Mouse (Mus musculus): ENCODE results near the gene Trim41.
"Not testable (repeated sequence)": the region's sequence is repeated elsewhere in the genome, so short reads cannot be mapped to it uniquely, and the experiment has no call there.

The Trim41 gene

GRCm38 (mm10) chr11:48816281-48816781 lies 822 bp downstream of the Trim41 start:
- peak; percentile 44 for DNase-seq (ENCODE audit: low read depth)

- DNase-seq (ENCODE audit: low read depth) = no peak
Observed at GRCm38 (mm10) chr11:48815851-48816250, 1.3 kb downstream of the Trim41 start.

DNA sequence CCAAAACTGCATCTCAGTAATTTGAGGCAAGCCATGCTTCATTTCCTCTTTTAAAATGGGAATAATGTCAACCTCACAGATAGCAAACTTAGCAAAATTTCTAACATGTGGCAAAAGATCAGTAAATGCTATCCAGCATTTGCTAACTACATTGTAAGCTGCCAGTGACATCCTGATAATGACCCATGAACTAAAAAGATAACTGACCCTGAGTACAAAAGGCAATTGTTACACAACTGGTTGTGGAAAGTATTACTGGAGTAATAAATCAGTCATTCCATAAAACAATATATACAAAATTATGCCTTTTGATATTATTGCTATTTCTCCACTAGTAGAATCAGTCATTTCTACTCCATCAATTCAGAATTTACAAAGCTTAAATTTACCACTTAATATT lies 3.4 kb downstream of the Trim41 start:
- no peak for DNase-seq (ENCODE audit: low read depth)

DNA sequence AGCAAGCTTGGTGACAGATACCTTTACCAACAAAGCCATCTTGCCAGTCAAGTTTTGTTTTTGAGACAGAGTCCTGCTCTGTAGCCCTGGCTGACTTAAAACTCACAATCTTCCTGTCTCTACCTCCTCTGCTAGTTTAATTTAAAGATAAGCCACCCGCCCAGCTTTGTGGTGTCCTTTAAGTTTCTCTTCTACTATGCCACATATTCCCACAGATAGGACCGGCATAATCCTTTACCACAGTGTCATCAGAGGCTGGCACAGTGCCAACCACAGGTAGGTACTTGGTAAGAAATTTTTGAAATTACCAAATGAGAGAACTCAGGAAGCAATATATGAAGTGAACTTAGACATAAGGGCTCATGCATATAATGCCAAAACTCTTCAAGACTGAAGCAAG lies 7.0 kb downstream of the Trim41 start:
- no peak for DNase-seq (ENCODE audit: low read depth)

DNA sequence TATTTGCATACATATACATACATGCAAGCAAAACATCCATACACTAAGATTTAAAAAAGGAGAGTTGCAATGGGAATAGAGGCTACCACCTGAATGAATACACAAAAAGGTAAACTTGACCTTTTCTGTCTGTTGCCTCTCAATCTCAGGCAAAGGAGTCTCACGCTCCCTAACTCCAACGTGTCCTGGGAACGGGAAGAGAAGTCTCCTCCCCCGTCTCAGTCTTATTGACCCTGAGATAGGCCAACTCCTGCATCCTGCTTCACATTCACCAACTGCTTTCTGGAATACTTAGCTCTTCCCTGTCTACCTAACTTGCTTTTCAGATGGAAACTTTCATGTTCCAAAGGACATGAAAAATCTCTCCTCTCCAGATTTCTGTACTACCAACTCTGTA lies 7.7 kb downstream of the Trim41 start:
- no peak for DNase-seq (ENCODE audit: low read depth)

DNA sequence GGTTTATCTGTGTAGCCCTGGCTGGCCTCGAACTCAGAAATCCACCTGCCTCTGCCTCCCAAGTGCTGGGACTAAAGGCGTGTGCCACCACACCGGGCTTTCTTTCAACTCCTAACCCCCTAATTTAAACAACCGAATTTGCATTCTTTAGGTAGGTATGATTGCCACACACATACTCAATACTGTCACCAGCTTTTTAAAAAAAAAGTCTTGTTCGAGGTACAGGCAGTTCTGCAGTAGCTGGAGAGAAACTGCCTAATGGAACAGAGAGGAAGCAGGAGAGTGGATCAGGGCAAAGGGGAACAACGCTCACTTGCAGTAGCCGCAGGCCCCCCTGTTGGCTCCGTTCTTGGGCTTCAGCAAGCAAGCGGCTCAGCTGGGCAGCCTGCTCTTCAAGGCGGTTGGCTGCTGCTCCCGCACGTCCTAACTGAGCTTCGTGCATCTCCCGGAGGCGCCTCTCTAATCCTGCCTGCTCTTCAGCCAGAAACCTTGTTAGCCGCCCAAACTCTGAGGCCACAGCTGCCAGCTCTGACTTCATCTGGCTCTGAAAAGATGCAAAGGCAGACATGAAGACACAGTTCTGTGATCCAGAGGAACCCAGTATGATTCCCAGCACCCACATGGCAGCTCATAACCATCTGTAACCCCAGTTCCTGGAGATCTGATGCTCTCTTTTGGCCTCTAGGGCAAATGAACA lies 8.3 kb downstream of the Trim41 start:
- no peak for DNase-seq (ENCODE audit: low read depth)

DNA sequence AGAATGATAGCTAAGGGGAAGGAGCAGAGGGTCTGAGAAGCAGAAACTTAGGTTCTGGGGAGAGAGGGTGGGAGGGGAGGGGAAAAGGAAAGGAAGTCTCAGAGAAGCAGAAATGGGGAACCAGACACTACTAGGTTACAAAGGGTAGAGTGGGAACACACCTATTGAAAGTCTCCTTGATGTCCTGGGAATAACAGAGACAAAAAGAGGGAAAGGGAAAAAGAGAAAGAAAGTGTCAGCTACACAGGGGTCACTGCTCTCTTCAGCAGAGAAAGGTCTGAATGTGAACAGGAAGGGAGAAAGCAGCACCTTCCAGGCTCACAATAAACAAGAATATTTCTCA lies 8.9 kb downstream of the Trim41 start:
- DNase-seq (ENCODE audit: low read depth) = no peak

GRCm38 (mm10) chr11:48807563-48808303 lies 9.4 kb downstream of the Trim41 start:
- DNase-seq (ENCODE audit: low read depth) = no peak

- DNase-seq (ENCODE audit: low read depth) = no peak
Observed at GRCm38 (mm10) chr11:48806856-48807562, 10.1 kb downstream of the Trim41 start.

DNA sequence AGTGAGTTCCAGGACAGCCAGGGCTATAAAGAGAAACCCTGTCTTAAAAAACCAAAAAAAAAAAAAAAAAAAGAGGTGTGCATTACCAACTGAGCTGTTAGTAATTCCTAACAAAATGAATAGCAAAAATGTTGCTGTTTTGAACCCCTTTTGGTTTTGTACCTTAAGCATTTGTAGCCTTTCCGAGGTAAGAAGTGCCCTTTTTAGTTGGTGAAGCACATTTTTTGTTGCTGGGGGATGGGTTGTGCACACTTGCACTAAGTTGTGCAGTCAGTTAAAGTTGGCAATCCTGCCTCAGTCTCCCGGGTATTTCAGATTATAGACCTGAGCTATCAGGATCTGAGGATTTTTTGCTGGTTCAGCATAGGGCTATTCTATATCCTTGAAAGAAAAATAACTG lies 12.2 kb downstream of the Trim41 start:
- no peak for DNase-seq (ENCODE audit: low read depth)

DNA sequence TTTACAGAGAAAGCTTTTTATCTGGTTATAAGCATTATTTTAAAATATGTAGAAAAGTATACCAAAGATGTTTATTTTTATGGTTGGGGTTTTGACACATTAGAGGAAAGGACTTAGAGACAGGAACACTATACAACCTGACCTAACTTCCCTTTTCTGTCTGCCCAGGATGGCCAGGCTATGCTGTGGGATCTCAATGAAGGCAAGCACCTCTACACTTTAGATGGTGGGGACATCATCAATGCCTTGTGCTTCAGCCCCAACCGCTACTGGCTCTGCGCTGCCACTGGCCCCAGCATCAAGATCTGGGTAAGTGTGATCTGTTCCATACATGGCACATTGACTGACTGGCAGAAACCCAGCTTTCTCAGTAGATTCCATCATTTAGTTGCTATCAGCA lies 13.2 kb downstream of the Trim41 start:
- DNase-seq (ENCODE audit: low read depth) = no peak

- no peak for DNase-seq (ENCODE audit: low read depth)
Observed at GRCm38 (mm10) chr11:48801831-48802772, 15.1 kb downstream of the Trim41 start.

GRCm38 (mm10) chr11:48799921-48800701 lies 17.0 kb downstream of the Trim41 start, which contains the start of gene Rack1:
Rack1 (plus strand) TSS chr11:48800332.
- DNase-seq (ENCODE audit: low read depth) = peak; percentile 94

DNA sequence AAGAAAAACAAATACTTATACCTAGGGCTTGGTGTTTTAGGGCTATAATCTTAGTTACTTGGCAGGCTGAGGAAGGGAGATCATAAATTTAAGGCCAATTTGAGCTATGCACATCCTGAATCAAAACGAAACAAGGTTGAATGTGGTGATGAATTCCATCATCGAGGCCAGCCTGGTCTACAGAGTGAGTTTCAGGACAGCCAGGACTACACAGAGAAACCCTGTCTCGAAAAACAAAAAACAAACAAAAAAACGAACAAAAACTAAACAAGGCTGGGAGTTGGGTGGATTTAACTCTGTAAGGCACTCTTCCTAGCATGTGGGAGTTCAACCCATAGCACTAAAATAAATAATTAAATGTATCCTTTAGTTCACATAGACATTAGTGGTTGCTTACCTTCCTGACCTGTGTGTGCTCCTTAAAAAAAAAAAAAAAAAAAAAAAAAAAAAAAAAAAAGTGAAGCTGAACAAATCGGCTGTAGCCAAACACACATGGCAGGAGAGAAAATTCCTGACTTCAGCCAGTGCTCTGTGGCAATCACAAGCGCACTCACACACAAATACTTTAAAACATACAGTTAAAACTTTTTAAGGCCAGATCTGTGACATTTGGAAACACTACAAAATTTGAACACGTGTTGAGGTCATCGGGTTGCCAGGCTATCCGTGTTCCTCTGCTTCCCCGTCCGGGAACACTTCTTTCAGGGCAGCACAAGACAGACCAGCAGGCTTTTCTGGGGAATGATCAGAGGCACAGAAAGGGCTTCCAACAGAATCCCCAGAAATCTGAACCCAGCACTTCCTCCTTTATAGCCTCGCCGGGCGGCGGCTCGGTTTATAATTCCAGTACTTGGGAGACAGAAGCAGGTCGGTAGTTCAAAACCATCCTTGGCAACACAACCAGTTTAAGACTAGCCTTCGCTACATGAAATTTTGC lies 17.9 kb downstream of the Trim41 start:
- no peak for DNase-seq (ENCODE audit: low read depth)

- DNase-seq (ENCODE audit: low read depth) = no peak
Observed at GRCm38 (mm10) chr11:48798308-48798707, 18.8 kb downstream of the Trim41 start.

GRCm38 (mm10) chr11:48797287-48797686 lies 19.9 kb downstream of the Trim41 start:
- DNase-seq (ENCODE audit: low read depth) = no peak

DNA sequence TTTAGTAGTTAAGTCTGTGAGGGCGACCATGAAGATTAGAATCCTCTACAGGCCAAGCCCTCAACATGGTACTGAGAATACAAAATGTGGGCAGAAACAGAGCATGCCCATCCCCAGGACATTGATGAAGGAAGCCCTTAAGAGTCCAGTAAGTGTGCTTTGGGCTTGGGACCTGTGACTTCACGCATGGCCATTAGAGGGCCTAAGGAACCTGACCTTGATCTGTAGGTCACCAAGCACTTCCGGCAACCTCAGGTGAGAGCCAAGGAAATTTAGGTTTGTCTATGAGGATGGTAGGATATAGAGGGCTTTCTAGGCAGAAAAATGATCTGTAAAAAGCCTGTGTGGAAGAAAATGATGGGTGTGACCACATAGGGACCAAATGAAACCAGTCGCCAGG lies 20.9 kb downstream of the Trim41 start:
- DNase-seq (ENCODE audit: low read depth) = no peak

DNA sequence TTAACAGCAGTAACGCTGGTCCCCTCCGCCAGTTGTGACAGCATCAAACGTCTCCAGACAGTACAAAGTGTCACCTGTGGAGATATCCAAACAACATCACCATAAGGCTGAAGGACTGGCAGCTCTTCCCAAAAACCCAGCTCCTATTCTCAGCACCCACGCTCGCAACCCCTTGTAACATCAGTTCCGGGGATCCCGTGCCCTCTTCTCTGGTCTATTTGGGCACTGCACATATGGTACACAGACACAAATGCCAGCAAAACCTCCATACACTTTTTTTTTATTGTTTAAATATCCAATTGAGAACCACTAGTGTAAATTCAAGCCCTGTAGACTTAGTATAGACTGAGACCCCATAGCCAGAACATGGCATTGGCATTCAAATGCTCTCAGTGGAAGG lies 21.9 kb downstream of the Trim41 start:
- DNase-seq (ENCODE audit: low read depth) = no peak

- DNase-seq (ENCODE audit: low read depth) = no peak
Observed at GRCm38 (mm10) chr11:48793184-48793583, 24.0 kb downstream of the Trim41 start.

DNA sequence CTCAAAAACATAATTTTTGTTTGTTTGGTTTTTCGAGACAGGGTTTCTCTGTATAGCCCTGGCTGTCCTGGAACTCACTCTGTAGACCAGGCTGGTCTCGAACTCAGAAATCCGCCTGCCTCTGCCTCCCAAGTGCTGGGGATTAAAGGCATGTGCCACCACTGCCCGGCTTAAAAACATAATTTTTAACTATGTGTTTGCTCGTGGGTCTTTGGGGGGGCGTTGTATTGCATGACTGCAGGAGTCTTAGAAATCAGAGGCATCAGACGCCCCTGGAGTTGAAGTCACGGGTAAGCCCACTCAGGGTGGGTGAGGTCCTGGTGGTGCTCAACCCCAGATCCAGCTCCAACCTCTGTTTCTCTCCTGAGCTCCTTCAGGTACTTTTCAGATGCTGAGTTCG lies 25.3 kb downstream of the Trim41 start:
- not testable (repeated sequence) for DNase-seq (ENCODE audit: low read depth)
